Mouse (Mus musculus): ENCODE measurements around the gene Gpc6. TPM values are rescaled to one million over a fixed set of nuclear protein-coding genes. Genes with fewer than 3 reads are reported as not detected.

Gpc6 gene
- polyA plus RNA-seq, 1 experiment from 2014 or later, result 49.0 TPM

DNA sequence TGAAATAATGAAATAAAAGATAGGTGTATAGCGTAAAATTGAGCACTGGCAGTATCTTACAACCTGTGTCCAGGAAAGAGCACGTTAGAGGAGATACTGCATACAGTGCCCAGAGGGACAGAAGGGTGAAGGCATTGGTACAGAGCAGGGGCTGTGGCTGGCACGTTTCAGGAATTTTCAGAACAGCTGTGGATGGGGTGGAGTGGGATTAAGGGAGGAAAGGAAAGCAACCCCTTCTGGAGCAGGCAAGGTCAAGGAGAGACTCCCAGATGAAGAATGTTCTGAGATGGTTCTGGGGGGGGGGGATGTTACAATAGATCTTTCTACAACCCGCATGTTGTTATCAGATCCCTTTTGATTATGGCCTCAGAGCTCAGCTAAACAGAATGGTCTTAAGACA is 331.1 kb downstream of the Gpc6 start:
- 79% methylated on average over 4 of the region's 4 CpGs for WGBS
- ATAC-seq (ENCODE audit: insufficient number of reproducible peaks, insufficient read depth, low FRiP score, low TSS enrichment, low read depth), result no peak
- no peaks in the 10 kb centered on the region for H3K4me1 ChIP-seq (replicated peaks)

DNA sequence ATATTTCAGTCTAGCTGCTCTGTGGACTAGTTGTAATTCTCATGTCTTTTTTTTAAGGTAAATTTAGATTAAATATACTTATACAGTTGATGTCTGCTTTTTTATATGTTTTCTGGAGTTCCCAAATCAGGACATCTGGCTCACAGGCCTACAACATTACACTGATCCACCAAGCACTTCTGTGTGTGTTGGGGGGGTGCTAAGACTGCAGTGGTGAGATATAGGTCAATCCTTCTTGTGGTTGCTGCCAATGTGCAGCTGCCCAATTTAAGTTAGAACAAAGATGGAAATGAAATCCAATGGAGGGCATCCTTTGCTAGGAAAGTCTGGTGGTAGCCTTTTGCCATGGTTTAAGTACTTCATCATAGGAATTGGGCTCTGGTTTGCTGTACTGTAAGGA is 340.5 kb downstream of the Gpc6 start:
- no peaks in the 10 kb centered on the region for H3K27me3 ChIP-seq
- H3K36me3 ChIP-seq, result no peaks in the 10 kb centered on the region
- ATAC-seq (ENCODE audit: insufficient number of reproducible peaks, insufficient read depth, low FRiP score, low TSS enrichment, low read depth), result no peak
- no peak overlapping the region for H3K4me3 ChIP-seq (replicated peaks)
- H3K4me1 ChIP-seq (replicated peaks), result no peaks in the 10 kb centered on the region
- no peaks in the 10 kb centered on the region for H3K9me3 ChIP-seq
- H3K4me2 ChIP-seq, result no peak overlapping the region
- no peak overlapping the region for H3K27ac ChIP-seq
- H3K9ac ChIP-seq (replicated peaks), result no peak overlapping the region

More for the DNA sequence above, 331.1 kb downstream of the Gpc6 start:
- peaks cover 3% of the 10 kb centered on the region; the same call in 1 of the 2 replicates for H3K36me3 ChIP-seq
- H3K4me2 ChIP-seq, result no peak overlapping the region
- H3K9ac ChIP-seq (replicated peaks), result no peak overlapping the region
- no peaks in the 10 kb centered on the region for H3K27me3 ChIP-seq
- no peak overlapping the region for H3K4me3 ChIP-seq (replicated peaks)
- H3K27ac ChIP-seq, result no peak overlapping the region
- H3K9me3 ChIP-seq, result no peaks in the 10 kb centered on the region

DNA sequence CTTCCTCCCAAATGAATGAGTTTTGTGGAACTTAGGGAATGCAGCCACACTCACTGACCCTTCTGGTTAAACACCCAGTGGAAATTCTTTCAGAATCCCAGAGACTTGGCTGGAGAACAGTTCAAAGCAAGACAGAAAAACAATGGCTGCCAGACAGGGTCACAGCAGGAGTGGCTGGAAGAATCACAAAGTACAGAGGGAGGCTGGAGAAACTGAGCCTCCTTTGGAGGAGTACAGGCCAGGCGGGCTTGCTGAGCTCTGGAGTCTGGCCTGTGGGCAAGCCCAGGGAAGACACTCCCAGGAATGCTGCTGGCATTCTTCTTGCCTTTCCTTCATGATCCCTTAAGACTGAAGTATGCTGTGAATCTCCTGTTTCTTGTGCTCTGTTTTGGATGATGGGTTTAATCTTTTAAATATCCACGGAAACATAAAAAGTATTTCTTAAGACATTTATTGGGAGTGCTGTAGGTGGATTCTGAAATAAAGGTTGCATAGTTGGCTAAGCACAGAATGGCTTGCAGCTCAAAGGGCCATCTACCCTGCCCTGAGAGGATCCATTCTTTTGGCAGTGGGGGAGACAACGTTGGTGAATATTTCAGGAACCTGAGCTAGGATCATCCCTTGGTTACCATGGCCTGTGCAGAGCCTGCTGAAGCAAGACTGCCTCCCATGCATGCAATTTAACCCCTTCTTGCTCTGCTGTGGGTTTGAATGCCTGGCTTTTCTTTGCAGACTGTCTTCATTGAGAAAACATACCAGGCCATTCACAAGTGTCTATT is 342.9 kb downstream of the Gpc6 start:
- H3K4me1 ChIP-seq (replicated peaks), result no peaks in the 10 kb centered on the region
- ATAC-seq (ENCODE audit: insufficient number of reproducible peaks, insufficient read depth, low FRiP score, low TSS enrichment, low read depth), result 0 out of 2 replicates have a peak, but pooled peaks have one; percentile 10
- no peaks in the 10 kb centered on the region for H3K9me3 ChIP-seq
- no peak overlapping the region for H3K27ac ChIP-seq
- H3K27me3 ChIP-seq, result no peaks in the 10 kb centered on the region
- no peaks in the 10 kb centered on the region for H3K36me3 ChIP-seq
- H3K4me3 ChIP-seq (replicated peaks), result no peak overlapping the region
- H3K4me2 ChIP-seq, result no peak overlapping the region
- 63% methylated on average over 3 of the region's 3 CpGs for WGBS
- no peak overlapping the region for H3K9ac ChIP-seq (replicated peaks)

DNA sequence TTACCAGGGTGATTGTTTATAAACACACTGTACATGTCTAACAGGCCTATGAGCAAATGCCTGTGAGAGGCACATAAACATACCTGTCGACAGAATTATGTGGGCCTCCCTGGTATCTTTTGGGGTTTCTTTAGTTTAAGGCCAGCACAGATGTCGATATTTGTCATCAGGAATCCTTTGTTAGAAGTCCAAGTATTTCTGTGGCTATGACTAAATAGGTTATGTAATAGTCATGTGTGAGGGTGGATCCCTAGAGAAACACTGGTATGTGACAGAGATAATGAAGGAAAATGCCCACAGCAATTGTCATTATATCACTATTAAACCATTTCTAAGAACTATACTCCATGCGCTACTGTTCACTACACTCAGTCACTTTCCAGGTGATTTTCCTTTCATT is 358.5 kb downstream of the Gpc6 start:
- no peaks in the 10 kb centered on the region for H3K27me3 ChIP-seq
- H3K27ac ChIP-seq, result no peak overlapping the region
- H3K9ac ChIP-seq (replicated peaks), result no peak overlapping the region
- H3K36me3 ChIP-seq, result peaks cover 6% of the 10 kb centered on the region; the same call in 1 of the 2 replicates
- no peak overlapping the region for H3K4me2 ChIP-seq
- ATAC-seq (ENCODE audit: insufficient number of reproducible peaks, insufficient read depth, low FRiP score, low TSS enrichment, low read depth), result no peak
- no peak overlapping the region for H3K4me3 ChIP-seq (replicated peaks)
- no peaks in the 10 kb centered on the region for H3K9me3 ChIP-seq
- WGBS, result 90% methylated on average over 3 of the region's 3 CpGs
- no peaks in the 10 kb centered on the region for H3K4me1 ChIP-seq (replicated peaks)

DNA sequence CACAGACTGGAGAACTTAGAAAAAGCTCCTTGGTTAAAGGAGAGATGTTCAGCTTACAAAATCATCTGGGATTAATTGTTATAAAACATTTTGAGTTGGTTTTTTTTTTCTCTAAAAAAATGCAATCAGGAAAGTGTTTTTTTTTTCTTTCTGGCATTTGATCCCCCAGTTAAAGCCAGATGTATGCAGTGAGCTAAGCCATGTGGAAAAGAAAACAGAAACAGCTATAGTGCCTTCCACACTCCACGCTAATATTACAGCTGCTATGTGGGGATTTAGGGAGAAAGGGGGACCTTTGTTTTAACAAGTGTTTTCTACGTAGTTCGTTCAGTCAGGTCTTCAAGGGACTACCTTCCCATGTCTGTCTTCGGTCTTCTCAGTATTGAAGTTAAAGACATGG is 368.6 kb downstream of the Gpc6 start:
- Histone ChIP-seq H3K4me2 (no peak overlapping the region), H3K4me1 (replicated peaks) (no peaks in the 10 kb centered on the region), H3K36me3 (no peaks in the 10 kb centered on the region), H3K27me3 (no peaks in the 10 kb centered on the region), H3K9ac (replicated peaks) (no peak overlapping the region), H3K27ac (no peak overlapping the region), H3K9me3 (no peaks in the 10 kb centered on the region), H3K4me3 (replicated peaks) (no peak overlapping the region)
- WGBS, result 58% methylated on average over 4 of the region's 4 CpGs
- no peak for ATAC-seq (ENCODE audit: insufficient number of reproducible peaks, insufficient read depth, low FRiP score, low TSS enrichment, low read depth)

DNA sequence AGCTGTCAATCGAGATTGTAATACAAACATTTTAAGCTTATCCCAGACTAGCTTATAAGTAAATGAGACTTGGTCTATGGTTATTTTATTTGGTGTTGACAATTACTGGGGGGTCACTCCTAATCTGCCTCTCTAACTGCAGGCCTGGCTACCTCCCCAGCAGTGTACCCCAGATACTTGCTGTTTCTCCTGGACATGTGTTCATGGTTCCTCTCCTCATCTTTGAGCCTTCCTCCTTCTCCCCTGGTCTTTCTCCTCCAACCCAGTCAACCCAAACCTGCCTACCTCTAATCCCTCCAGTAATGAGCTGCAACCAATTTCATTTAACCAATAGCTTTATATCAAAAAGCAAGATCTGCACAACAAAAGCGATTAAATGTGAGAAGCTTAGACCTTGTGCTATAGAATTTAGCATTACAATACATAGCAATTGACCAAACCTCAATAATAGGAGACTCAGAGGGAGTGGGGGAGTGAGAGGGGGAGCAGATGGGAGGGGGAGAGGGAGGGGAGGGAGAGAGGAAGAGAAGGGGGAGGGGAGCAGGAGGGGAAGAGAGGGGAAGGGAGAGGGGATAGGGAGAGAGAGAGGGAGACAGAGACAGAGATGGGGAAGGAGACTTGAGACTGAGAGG is 371.2 kb downstream of the Gpc6 start:
- H3K4me3 ChIP-seq (replicated peaks), result no peak overlapping the region
- H3K36me3 ChIP-seq, result no peaks in the 10 kb centered on the region
- H3K9me3 ChIP-seq, result no peaks in the 10 kb centered on the region
- H3K9ac ChIP-seq (replicated peaks), result no peak overlapping the region
- H3K4me1 ChIP-seq (replicated peaks), result no peaks in the 10 kb centered on the region
- H3K27me3 ChIP-seq, result no peaks in the 10 kb centered on the region
- ATAC-seq (ENCODE audit: insufficient number of reproducible peaks, insufficient read depth, low FRiP score, low TSS enrichment, low read depth), result no peak
- no peak overlapping the region for H3K4me2 ChIP-seq
- WGBS, result 87% methylated on average over 2 of the region's 2 CpGs
- H3K27ac ChIP-seq, result no peak overlapping the region

DNA sequence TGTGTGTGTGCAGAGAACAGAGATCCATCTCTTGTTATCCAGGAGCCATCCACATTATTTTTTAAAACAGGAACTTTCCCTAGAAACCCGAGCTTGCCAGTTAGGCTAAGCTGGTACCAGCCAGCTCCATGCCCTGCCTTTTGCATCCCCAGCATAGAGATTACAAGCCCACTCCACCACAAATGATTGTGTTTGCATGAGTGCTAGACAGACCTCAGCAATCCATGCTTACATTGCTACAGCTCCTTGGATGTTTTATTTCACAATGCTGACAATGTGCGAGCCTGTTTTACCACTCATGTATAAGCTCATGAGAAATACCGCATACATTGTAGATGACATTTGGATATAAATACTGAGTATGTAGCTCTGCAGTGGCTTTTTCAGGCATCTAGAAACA is 375.9 kb downstream of the Gpc6 start:
- no peak overlapping the region for H3K4me3 ChIP-seq (replicated peaks)
- no peak overlapping the region for H3K27ac ChIP-seq
- no peak for ATAC-seq (ENCODE audit: insufficient number of reproducible peaks, insufficient read depth, low FRiP score, low TSS enrichment, low read depth)
- WGBS, result 80% methylated on average over 3 of the region's 3 CpGs
- no peak overlapping the region for H3K4me2 ChIP-seq
- H3K9ac ChIP-seq (replicated peaks), result no peak overlapping the region
- H3K36me3 ChIP-seq, result no peaks in the 10 kb centered on the region
- no peaks in the 10 kb centered on the region for H3K9me3 ChIP-seq
- no peaks in the 10 kb centered on the region for H3K4me1 ChIP-seq (replicated peaks)
- H3K27me3 ChIP-seq, result no peaks in the 10 kb centered on the region

DNA sequence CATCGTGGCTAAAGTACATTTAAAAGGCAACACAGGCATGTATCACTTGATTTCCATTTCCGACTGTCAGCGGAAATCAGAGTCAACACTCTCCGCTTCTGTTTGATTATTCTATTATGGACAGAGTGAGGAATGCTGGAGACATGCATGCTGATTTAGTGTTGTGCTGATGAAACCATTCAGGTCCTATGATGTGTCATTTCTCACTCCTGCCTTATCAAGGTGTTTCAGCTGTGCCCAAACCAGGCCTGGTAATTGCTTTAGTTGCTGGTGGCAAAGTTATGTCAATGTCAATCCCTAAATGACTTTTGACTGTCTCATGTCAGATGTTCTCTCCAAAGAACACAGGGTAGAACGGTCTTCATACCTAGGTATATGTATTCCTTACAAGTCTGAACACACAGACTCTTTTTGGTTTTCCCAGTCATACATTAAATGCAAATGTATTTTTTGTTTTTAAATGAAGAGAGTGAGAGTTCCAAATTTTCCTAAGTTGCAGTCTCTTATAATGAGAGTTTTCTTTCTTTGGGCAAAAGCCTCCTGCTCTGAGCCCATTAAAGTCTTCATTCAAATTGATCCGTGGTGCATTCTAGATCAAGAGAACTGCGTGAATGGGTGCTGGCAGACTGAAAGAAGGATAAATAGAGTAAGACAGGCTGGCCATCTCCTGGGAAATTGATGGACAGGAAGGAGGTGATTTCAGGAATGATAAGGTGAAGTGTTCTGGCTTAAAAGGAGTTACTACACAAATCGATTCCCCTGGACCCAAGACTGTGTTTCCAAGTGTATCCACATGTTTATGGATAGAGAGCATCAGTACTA is 379.0 kb downstream of the Gpc6 start:
- H3K36me3 ChIP-seq, result no peaks in the 10 kb centered on the region

DNA sequence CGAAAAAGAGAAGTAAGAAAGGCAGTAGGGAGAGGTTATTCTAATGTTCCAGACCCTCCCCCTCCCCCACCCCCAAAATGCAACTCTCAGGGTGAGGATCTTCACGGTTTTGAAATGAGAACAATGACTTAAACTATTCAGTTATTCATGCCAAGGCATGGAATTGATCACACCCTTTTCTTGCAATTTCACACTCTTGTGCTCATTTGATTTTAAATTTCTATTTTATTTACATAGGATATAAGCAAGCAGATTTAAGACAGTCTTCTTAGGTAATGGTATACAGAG is 379.6 kb downstream of the Gpc6 start:
- Histone ChIP-seq H3K36me3 (no peaks in the 10 kb centered on the region), H3K4me3 (replicated peaks) (no peak overlapping the region), H3K9ac (replicated peaks) (no peak overlapping the region), H3K27ac (no peak overlapping the region), H3K9me3 (no peaks in the 10 kb centered on the region), H3K27me3 (no peaks in the 10 kb centered on the region), H3K4me2 (no peak overlapping the region), H3K4me1 (replicated peaks) (no peaks in the 10 kb centered on the region)
- WGBS, result 77% methylated on average over 2 of the region's 2 CpGs
- ATAC-seq (ENCODE audit: insufficient number of reproducible peaks, insufficient read depth, low FRiP score, low TSS enrichment, low read depth), result no peak

More for the DNA sequence above, 379.0 kb downstream of the Gpc6 start:
- no peak for ATAC-seq (ENCODE audit: insufficient number of reproducible peaks, insufficient read depth, low FRiP score, low TSS enrichment, low read depth)
- Histone ChIP-seq H3K4me2 (no peak overlapping the region), H3K4me1 (replicated peaks) (no peaks in the 10 kb centered on the region), H3K27me3 (no peaks in the 10 kb centered on the region), H3K9me3 (no peaks in the 10 kb centered on the region), H3K27ac (no peak overlapping the region), H3K9ac (replicated peaks) (no peak overlapping the region), H3K4me3 (replicated peaks) (no peak overlapping the region)
- 83% methylated on average over 8 of the region's 8 CpGs for WGBS

DNA sequence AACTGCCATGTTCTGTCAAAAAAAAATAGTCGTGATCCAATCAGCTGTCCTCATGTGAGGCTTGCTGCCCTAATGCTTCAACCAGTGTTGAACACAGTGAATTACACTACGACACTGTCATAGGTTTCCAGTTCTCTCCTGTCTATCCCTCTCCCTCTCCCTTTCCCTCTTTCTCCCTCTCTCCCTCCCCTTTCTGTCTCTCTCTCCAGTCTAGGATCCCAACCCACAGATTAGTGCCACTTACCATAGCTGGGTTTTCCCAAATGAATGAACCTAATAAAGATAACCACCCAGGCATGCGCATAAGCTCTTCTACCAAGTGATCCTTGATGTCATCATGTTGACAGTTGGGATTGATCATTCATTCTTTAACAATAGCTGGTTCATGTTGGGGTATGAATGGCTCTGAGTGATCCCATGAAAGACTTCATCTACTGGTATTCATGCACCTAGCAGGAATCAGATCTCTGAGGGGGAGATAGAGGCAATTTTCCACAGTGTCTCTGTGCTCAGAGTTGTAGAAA is 384.9 kb downstream of the Gpc6 start:
- no peak for ATAC-seq (ENCODE audit: insufficient number of reproducible peaks, insufficient read depth, low FRiP score, low TSS enrichment, low read depth)
- Histone ChIP-seq H3K4me1 (replicated peaks) (no peaks in the 10 kb centered on the region), H3K27ac (no peak overlapping the region), H3K27me3 (no peaks in the 10 kb centered on the region), H3K4me2 (no peak overlapping the region), H3K4me3 (replicated peaks) (no peak overlapping the region), H3K36me3 (no peaks in the 10 kb centered on the region), H3K9me3 (no peaks in the 10 kb centered on the region), H3K9ac (replicated peaks) (no peak overlapping the region)
- 75% methylated on average over 3 of the region's 3 CpGs for WGBS

DNA sequence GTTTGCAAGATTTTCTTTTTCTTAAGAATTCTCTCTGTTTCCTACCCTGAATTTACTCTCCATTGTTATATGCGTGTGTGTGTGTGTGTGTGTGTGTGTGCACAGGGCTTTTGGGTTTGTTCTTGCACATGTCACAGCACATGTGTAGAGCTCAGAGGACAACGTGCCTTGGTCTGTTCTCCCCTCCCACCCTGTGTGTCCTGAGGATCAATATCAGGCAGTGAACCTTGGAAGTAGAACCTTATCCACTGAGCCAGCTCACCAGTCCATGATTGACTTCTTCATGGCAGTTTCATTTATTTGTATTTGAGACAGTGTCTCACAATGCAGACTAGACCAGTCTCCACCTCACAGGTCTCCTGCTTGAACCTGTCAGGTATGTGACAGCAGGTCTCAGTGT is 399.1 kb downstream of the Gpc6 start:
- H3K9ac ChIP-seq (replicated peaks), result no peak overlapping the region
- H3K4me3 ChIP-seq (replicated peaks), result no peak overlapping the region
- no peaks in the 10 kb centered on the region for H3K4me1 ChIP-seq (replicated peaks)
- no peak overlapping the region for H3K4me2 ChIP-seq
- 86% methylated on average over 2 of the region's 2 CpGs for WGBS
- H3K36me3 ChIP-seq, result no peaks in the 10 kb centered on the region
- H3K27me3 ChIP-seq, result no peaks in the 10 kb centered on the region
- no peaks in the 10 kb centered on the region for H3K9me3 ChIP-seq
- ATAC-seq (ENCODE audit: insufficient number of reproducible peaks, insufficient read depth, low FRiP score, low TSS enrichment, low read depth), result no peak
- H3K27ac ChIP-seq, result no peak overlapping the region

Data from limb, embryonic 12.5 days (tissue).